Mouse (Mus musculus): ENCODE data around the gene 1700016K19Rik. TPM values are rescaled to one million over a fixed set of nuclear protein-coding genes. Genes with fewer than 3 reads are reported as not detected.

Gene 1700016K19Rik
- total and polyA plus RNA-seq, 3 experiments: 0.16 TPM; not detected in 2

DNA sequence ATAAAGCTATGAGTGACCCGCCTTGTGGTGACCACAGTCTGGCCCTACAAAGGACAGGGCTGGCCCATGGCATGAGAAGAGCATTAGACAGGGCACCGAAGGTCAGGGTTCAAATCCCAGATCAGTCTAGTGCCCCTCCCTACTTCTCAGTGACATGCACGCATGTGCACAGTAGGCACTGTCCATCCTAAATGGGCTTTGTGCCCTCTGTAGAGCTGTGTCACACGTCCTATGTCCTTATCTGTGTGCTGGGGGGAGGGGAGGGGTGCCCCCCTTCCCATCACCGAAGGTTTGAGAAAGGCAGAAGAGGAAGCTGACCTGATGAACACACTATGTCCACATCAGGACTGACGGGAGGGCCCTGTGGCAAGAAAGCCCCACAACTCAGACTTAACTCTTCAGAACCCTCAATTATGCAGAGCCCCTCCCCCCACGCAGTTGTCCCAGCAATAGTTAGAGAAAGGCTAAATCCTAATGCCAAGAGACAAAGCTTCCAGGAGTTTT is 25.4 kb downstream of the 1700016K19Rik start:
- no peaks in the 10 kb centered on the region for H3K9me3 ChIP-seq (replicated peaks)
- DNase-seq (ENCODE audit: low spot score) (no peak), ATAC-seq (ENCODE audit: extremely low read depth, insufficient number of reproducible peaks, low FRiP score, poor library complexity, severe bottlenecking) (no peak)
- TF ChIP-seq CTCF (IDR thresholded peaks at IDR 0.05; ENCODE audit: low read depth, low read length): no peak
- no peak for TF ChIP-seq POLR2AphosphoS5 (IDR thresholded peaks at IDR 0.05; ENCODE audit: insufficient replicate concordance, low read depth, low read length)
- TF ChIP-seq GATA1 (IDR thresholded peaks at IDR 0.05; ENCODE audit: borderline replicate concordance, low read length): no peak
- no peak for TF ChIP-seq GATA2 (IDR thresholded peaks at IDR 0.05; ENCODE audit: borderline replicate concordance, low read depth, low read length)
- no peak for TF ChIP-seq TAL1 (conservative IDR thresholded peaks at IDR 0.05; ENCODE audit: low read depth, low read length)
- H3K36me3 ChIP-seq (replicated peaks): no peaks in the 10 kb centered on the region
- H3K4me1 ChIP-seq (ENCODE audit: insufficient read depth, low read depth, low read length): peaks cover 8% of the 10 kb centered on the region; the same call in 1 of the 2 replicates
- peaks cover 46% of the 10 kb centered on the region for H3K27me3 ChIP-seq (ENCODE audit: insufficient read depth, low read length)
- no peak overlapping the region for H3K4me3 ChIP-seq (ENCODE audit: low read depth, low read length)

DNA sequence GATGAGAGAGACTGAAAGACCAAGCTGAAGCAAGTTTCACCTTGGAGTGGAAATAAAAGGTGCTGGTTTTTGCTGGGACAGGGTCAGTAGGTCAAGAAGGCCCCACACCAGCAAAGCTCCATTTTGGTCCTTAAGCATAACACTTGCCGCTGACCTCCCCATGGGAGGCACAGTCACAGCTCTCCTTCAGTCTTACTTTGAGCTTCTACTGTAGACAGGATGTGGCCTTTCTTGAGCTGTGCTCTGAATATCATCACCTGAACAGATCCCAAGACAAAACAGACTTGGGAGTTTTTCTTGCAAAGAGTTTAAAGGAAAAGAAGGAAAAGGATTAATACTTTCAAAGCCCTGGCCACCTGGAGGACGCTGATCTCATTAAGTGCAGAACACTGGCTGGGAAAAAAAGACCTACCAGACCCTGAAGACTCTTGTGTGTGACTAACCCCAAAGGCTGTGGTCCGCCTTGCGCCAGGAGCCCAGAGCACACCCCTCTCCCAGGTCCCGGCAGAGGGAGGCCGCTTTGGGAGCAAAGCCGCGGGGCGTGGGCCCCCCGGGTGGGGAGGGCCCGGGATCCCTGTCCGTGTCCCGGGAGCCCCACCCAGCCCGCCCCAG is 26.9 kb downstream of the 1700016K19Rik start:
- no peaks in the 10 kb centered on the region for H3K9me3 ChIP-seq (replicated peaks)
- no peak for DNase-seq (ENCODE audit: low spot score)
- peaks cover 46% of the 10 kb centered on the region for H3K27me3 ChIP-seq (ENCODE audit: insufficient read depth, low read length)
- H3K4me3 ChIP-seq (ENCODE audit: low read depth, low read length): no peak overlapping the region
- H3K4me1 ChIP-seq (ENCODE audit: insufficient read depth, low read depth, low read length): peaks cover 8% of the 10 kb centered on the region; the same call in 1 of the 2 replicates
- no peak for ATAC-seq (ENCODE audit: extremely low read depth, insufficient number of reproducible peaks, low FRiP score, poor library complexity, severe bottlenecking)
- no peaks in the 10 kb centered on the region for H3K36me3 ChIP-seq (replicated peaks)
- TF ChIP-seq TAL1 (conservative IDR thresholded peaks at IDR 0.05; ENCODE audit: low read depth, low read length) (no peak), GATA2 (IDR thresholded peaks at IDR 0.05; ENCODE audit: borderline replicate concordance, low read depth, low read length) (no peak), POLR2AphosphoS5 (IDR thresholded peaks at IDR 0.05; ENCODE audit: insufficient replicate concordance, low read depth, low read length) (no peak), CTCF (IDR thresholded peaks at IDR 0.05; ENCODE audit: low read depth, low read length) (no peak), GATA1 (IDR thresholded peaks at IDR 0.05; ENCODE audit: borderline replicate concordance, low read length) (no peak)

DNA sequence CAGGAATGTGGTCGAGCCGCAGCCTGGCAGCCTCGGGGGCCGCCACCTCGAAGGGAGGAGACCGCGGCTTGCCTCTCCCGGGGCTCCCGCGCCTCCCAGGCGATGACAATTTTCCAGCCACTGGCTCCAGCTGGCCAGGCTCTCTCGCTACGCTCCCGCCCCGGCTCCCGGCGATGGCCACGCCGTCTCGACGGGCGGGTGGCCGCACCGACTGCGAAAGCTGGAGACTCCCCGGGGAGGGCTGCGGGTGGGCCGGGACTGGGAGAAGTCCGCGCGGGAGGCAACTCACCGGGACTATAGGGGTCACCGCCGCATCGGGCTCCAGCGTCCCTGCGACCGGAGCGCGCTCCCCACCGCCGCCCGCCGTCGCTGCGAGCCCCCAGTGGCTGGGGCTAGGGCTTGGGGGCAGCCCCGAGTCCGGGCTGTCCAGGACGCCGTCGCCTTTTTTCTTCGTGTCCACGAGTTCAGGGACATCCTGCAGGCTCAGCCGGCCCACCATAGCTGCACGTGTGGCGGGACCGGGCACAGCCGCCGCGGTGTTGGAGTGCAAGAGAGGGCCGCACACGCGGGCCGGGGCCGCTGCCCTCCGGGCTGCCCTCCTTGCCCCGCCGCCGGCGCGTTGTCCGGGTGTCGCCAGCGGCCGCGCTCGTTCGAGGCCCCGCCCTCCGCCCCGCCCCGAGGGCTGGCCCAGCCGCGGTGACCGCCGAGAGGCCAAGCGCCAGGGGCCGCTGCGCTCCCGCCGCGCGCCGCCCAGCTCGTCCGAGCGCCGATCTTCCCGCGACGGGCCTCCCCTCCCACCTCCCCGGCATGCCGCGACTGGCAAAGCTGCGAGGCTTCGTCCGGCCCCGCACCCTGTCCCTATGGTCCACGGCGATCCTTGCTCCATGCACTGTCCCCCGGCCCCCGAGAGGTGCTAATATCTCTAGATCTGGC is 27.7 kb downstream of the 1700016K19Rik start, which contains the start of gene Rflnb:
TSS of gene Rflnb (minus strand) at position 644 of the 933 bp plus-strand sequence.
- DNase-seq (ENCODE audit: low spot score) (peak; percentile 41), ATAC-seq (ENCODE audit: extremely low read depth, insufficient number of reproducible peaks, low FRiP score, poor library complexity, severe bottlenecking) (no peak)

DNA sequence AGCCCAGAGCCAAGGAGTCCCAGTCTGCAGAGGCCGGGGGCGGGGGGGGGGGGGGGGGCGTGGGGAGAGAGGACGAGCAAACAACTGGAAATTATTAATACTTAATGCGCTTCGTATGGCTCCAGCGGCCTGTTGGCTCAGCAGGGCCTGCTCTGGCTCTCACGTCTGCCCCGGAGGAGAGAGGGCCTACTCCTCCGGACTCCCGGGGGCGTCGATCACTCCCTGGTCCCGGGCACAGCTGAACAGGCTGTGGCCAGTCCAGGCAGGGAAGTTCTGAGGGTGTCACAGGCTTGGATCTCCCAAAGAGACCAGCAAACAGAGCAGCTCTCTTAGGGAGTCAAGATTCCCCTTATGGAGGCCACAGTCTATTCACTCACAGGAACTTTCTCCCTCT is 28.4 kb downstream of the 1700016K19Rik start:
- peaks cover 8% of the 10 kb centered on the region; the same call in 1 of the 2 replicates for H3K4me1 ChIP-seq (ENCODE audit: insufficient read depth, low read depth, low read length)
- no peaks in the 10 kb centered on the region for H3K36me3 ChIP-seq (replicated peaks)
- DNase-seq (ENCODE audit: low spot score) (no peak), ATAC-seq (ENCODE audit: extremely low read depth, insufficient number of reproducible peaks, low FRiP score, poor library complexity, severe bottlenecking) (no peak)
- no peaks in the 10 kb centered on the region for H3K9me3 ChIP-seq (replicated peaks)
- TF ChIP-seq GATA2 (IDR thresholded peaks at IDR 0.05; ENCODE audit: borderline replicate concordance, low read depth, low read length) (no peak), TAL1 (conservative IDR thresholded peaks at IDR 0.05; ENCODE audit: low read depth, low read length) (no peak), GATA1 (IDR thresholded peaks at IDR 0.05; ENCODE audit: borderline replicate concordance, low read length) (no peak), CTCF (IDR thresholded peaks at IDR 0.05; ENCODE audit: low read depth, low read length) (no peak), POLR2AphosphoS5 (IDR thresholded peaks at IDR 0.05; ENCODE audit: insufficient replicate concordance, low read depth, low read length) (no peak)
- H3K27me3 ChIP-seq (ENCODE audit: insufficient read depth, low read length): peaks cover 55% of the 10 kb centered on the region
- H3K4me3 ChIP-seq (ENCODE audit: low read depth, low read length): peak overlapping the region; percentile 65; the same call in 1 of the 2 replicates

More for the DNA sequence above, 27.7 kb downstream of the 1700016K19Rik start, which contains the start of gene Rflnb:
- peak within 1 kb of the TSS; percentile 65; the same call in 1 of the 2 replicates for H3K4me3 ChIP-seq (ENCODE audit: low read depth, low read length)
- peaks cover 8% of the 10 kb centered on the region; the same call in 1 of the 2 replicates for H3K4me1 ChIP-seq (ENCODE audit: insufficient read depth, low read depth, low read length)
- no peaks in the 10 kb centered on the region for H3K9me3 ChIP-seq (replicated peaks)
- no peak for TF ChIP-seq TAL1 (conservative IDR thresholded peaks at IDR 0.05; ENCODE audit: low read depth, low read length)
- peaks cover 51% of the 10 kb centered on the region for H3K27me3 ChIP-seq (ENCODE audit: insufficient read depth, low read length)
- H3K36me3 ChIP-seq (replicated peaks): no peaks in the 10 kb centered on the region

DNA sequence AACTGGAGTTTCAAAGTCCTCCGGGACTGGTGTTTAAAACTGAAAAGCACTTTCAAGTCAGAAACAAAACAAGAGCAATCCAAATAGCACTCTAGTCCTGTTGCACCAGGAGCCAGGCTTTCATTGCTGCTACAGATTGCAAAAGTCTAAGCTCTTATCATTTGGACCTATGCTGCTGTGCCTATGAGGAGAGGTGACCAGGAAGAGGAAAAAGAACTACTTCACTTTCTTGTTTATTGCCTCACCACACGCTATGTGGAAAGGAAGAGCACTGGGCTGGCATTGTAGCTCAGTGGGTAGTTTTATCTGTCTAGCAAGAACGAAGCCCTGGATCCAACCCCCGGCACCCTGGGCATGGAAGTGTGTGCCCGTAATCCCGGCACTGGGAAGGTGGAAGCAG is 33.6 kb downstream of the 1700016K19Rik start:
- no peaks in the 10 kb centered on the region for H3K36me3 ChIP-seq (replicated peaks)
- DNase-seq (ENCODE audit: low spot score) (no peak), ATAC-seq (ENCODE audit: extremely low read depth, insufficient number of reproducible peaks, low FRiP score, poor library complexity, severe bottlenecking) (no peak)
- TF ChIP-seq GATA1 (IDR thresholded peaks at IDR 0.05; ENCODE audit: borderline replicate concordance, low read length) (no peak), TAL1 (conservative IDR thresholded peaks at IDR 0.05; ENCODE audit: low read depth, low read length) (no peak), POLR2AphosphoS5 (IDR thresholded peaks at IDR 0.05; ENCODE audit: insufficient replicate concordance, low read depth, low read length) (no peak), GATA2 (IDR thresholded peaks at IDR 0.05; ENCODE audit: borderline replicate concordance, low read depth, low read length) (no peak), CTCF (IDR thresholded peaks at IDR 0.05; ENCODE audit: low read depth, low read length) (no peak)
- no peak overlapping the region for H3K4me3 ChIP-seq (ENCODE audit: low read depth, low read length)
- H3K27me3 ChIP-seq (ENCODE audit: insufficient read depth, low read length): peaks cover 39% of the 10 kb centered on the region
- no peaks in the 10 kb centered on the region for H3K4me1 ChIP-seq (ENCODE audit: insufficient read depth, low read depth, low read length)
- no peaks in the 10 kb centered on the region for H3K9me3 ChIP-seq (replicated peaks)

DNA sequence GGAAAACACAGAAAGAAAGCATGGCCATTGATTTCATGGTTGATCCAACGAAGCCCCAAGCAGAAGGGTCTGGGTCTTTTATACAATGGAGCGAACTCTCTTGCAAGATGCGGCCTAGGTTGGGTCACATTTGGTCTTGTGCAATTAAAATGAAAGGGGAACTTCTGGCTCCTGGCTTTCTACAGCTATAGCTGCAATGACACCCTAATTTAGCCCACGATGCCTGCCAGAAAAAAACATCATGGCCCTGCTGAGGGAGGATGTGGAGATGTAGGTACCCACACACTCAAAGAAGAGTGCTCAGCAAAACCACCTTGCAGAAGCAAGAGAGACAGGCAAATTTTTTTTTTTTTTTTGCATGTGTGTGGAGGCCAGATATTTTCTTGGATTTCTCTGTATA is 34.1 kb downstream of the 1700016K19Rik start:
- Histone ChIP-seq H3K27me3 (ENCODE audit: insufficient read depth, low read length) (peaks cover 39% of the 10 kb centered on the region), H3K36me3 (replicated peaks) (no peaks in the 10 kb centered on the region), H3K9me3 (replicated peaks) (no peaks in the 10 kb centered on the region), H3K4me3 (ENCODE audit: low read depth, low read length) (no peak overlapping the region), H3K4me1 (ENCODE audit: insufficient read depth, low read depth, low read length) (no peaks in the 10 kb centered on the region)
- ATAC-seq (ENCODE audit: extremely low read depth, insufficient number of reproducible peaks, low FRiP score, poor library complexity, severe bottlenecking): no peak
- TF ChIP-seq POLR2AphosphoS5 (IDR thresholded peaks at IDR 0.05; ENCODE audit: insufficient replicate concordance, low read depth, low read length) (no peak), GATA1 (IDR thresholded peaks at IDR 0.05; ENCODE audit: borderline replicate concordance, low read length) (no peak), TAL1 (conservative IDR thresholded peaks at IDR 0.05; ENCODE audit: low read depth, low read length) (no peak), CTCF (IDR thresholded peaks at IDR 0.05; ENCODE audit: low read depth, low read length) (no peak), GATA2 (IDR thresholded peaks at IDR 0.05; ENCODE audit: borderline replicate concordance, low read depth, low read length) (no peak)
- DNase-seq (ENCODE audit: low spot score): no peak
